Comparison of ENCODE assay signal across 14 mouse cellular contexts in the genomic region with DNA sequence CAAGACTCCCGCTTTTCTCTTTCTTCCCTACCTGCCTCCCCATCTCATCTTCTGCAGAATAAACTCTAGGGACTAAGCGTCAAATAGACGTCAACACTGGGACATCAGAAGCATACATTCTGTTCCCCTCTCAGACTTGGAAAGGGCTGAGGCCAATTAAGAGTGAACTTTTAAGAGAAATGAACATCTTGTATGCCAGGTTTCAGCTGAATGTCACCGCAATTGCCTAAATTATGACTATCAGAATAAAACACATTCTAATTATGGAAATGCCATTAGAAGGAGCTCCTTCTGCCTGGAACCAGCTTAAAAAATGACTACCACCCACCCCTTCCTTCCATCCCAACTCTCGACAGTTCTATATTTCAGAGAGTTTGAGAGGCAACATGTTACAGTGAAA.
"Had no signal": no experiment of that assay in that cellular context is flagged by ENCODE, and none has a peak within 500 bp of the region (broad histone marks: within the 10 kb centered on the region; RNA-seq: fewer than 3 reads in every experiment).

No protein-coding gene starts in this region.

- H3K4me1 ChIP-seq: limb, embryonic 12.5 days; liver, embryonic 13.5 days; lung, embryonic 15.5 days; midbrain, embryonic 15.5 days; neural tube, embryonic 12.5 days; stomach, embryonic 15.5 days had no signal

- DNase-seq: kidney, adult 2 months; kidney, postnatal 25 days; liver; liver, embryonic 13.5 days; liver, postnatal 0 days; lung, postnatal 14 days; thymus, postnatal 36 days had no signal

- H3K27ac ChIP-seq: limb, embryonic 12.5 days; liver, embryonic 13.5 days; lung, embryonic 15.5 days; macrophage; midbrain, embryonic 15.5 days; neural tube, embryonic 12.5 days; stomach, embryonic 15.5 days had no signal

- H3K4me3 ChIP-seq: limb, embryonic 12.5 days; liver, embryonic 13.5 days; lung, embryonic 15.5 days; megakaryocyte, embryonic 14.5 days; midbrain, embryonic 15.5 days; neural tube, embryonic 12.5 days; stomach, embryonic 15.5 days had no signal
